Mouse (Mus musculus) lung, adult 2 months (tissue): ENCODE data around the gene Chd2. TPM values are rescaled to one million over a fixed set of nuclear protein-coding genes. Genes with fewer than 3 reads are reported as not detected.

ENCODE experiments used
- DNase-seq: peaks from one replicate; pipeline ENCODE4 v3.0.0; 2022
- H3K4me1 ChIP-seq: fragments of 200-500 bp; 2 replicates; pipeline ENCODE4 v1.6.1; 2011; ENCODE audit warnings: low read length; ENCODE audit not compliant: control insufficient read depth, insufficient read depth
- H3K4me3 ChIP-seq: fragments of 200-500 bp; replicated peaks from 2 replicates; pipeline ENCODE3; 2011; ENCODE audit warnings: low read depth, mild to moderate bottlenecking, control low read depth, low read length; ENCODE audit errors: extremely low read depth
- CTCF ChIP-seq: fragments of 200-500 bp; IDR thresholded peaks from 2 replicates; pipeline ENCODE4 v1.5.1; 2011; ENCODE audit warnings: mild to moderate bottlenecking, low read length, control low read depth; ENCODE audit not compliant: insufficient read depth
- POLR2A ChIP-seq: fragments of 200-500 bp; IDR thresholded peaks from 2 replicates; pipeline ENCODE4 v1.6.1; 2011; ENCODE audit warnings: low read depth, mild to moderate bottlenecking, control low read depth, low read length, borderline replicate concordance; ENCODE audit errors: extremely low read depth
- WGBS: fragments of 180-500 bp; shearing (Covaris S2); methylation state at CpG from one replicate; pipeline ENCODE4 v1.1.7; 2018; 5-methylcytosine and 5-hydroxymethylcytosine counted together
- polyA plus RNA-seq: library from polyadenylated mRNA; depleted of rRNA; stranded (reverse); fragments of >200 nt; gene quantifications from 2 replicates; pipeline ENCODE4 v1.2.3, GENCODE M21; 2012; rRNA removed

Gene Chd2
- polyA plus RNA-seq, 1 experiment = 48.5 TPM

DNA sequence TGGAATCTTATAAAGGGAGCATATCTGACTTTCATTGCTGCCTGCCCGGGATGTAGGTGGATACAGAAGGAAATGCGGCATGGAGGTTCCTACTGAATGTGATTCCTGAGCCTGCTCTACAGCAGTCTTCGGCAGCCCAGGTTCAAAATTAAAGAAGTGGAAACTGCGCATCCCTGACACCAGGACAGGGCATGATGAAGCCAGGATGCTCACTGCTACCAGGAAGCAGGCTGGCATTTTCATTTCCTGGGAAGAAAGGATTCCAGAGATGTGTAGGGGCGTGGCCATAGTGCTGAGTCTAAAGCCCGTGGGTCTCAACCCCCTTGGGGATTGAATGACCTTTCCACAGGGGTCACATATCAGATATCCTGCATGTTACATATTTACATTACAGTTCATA is 163.6 kb downstream of the Chd2 start:
- TF ChIP-seq CTCF (no peak), POLR2A (no peak)
- 71% methylated on average over 6 of the region's 6 CpGs for WGBS
- no peak for DNase-seq

DNA sequence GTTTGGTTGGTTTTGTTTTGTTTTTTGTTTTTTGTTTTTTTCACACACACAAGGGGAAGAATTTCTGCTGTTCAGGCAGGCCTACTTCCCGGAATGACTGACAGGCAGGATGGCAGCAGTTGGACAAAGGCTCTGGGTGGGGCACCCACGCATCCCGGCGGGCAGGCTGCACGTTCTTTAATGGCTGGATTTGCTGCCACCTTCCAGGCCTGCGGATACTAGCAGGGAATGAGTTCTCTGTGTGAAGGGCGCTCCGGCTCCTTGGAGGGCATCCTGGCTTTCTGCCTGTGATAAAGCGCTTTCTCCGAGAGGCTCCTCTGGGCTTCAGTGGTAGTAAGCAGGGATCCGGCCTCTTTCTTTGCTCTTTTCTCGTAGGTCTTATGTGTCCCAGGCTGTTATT is 164.3 kb downstream of the Chd2 start:
- 61% methylated on average over 12 of the region's 12 CpGs for WGBS
- Histone ChIP-seq H3K4me1 (0 out of 2 replicates have a peak, but pooled peaks cover 2% of the 10 kb centered on the region), H3K4me3 (no peak overlapping the region)
- TF ChIP-seq CTCF = no peak
- TF ChIP-seq POLR2A = no peak
- no peak for DNase-seq

More for the DNA sequence above, 163.6 kb downstream of the Chd2 start:
- Histone ChIP-seq H3K4me3 (no peak overlapping the region), H3K4me1 (0 out of 2 replicates have a peak, but pooled peaks cover 2% of the 10 kb centered on the region)

Other genes with a start within 250 kb of the Chd2 start
- 23.4 and 27.5 TPM in 2 replicates for gene Rgma, start 166.3 kb downstream of the Chd2 start, polyA plus RNA-seq
- 135 and 156 TPM in 2 replicates for gene Fam174b, start 198.5 kb upstream of the Chd2 start, polyA plus RNA-seq